Mouse (Mus musculus) G1E (cell line): ENCODE data around the gene C2cd3.

Source experiments
- CTCF ChIP-seq: IDR thresholded peaks from 2 replicates; pipeline ENCODE4 v1.5.1; 2012; ENCODE audit warnings: low read depth, low read length, inconsistent platforms, mixed read lengths
- POLR2AphosphoS5 ChIP-seq: IDR thresholded peaks from 2 replicates; pipeline ENCODE4 v1.6.1; 2012; ENCODE audit warnings: low read depth, low read length, inconsistent platforms; ENCODE audit not compliant: insufficient replicate concordance

GRCm38 (mm10) chr7:100495042-100495441, 123.0 kb downstream of the C2cd3 start:
- TF ChIP-seq CTCF (no peak), POLR2AphosphoS5 (no peak)
